Mouse (Mus musculus) liver, adult 2 months (tissue): Measurements from ENCODE around the gene Wbp2.

ENCODE experiments used
- CTCF ChIP-seq: fragments of 200-500 bp; IDR thresholded peaks from 2 replicates; pipeline ENCODE4 v1.5.1; 2011; ENCODE audit warnings: low read depth, low read length, control low read depth
- POLR2A ChIP-seq: fragments of 200-500 bp; IDR thresholded peaks from 2 replicates; pipeline ENCODE4 v1.6.1; 2011; ENCODE audit warnings: low read length, control low read depth; ENCODE audit not compliant: insufficient read depth; ENCODE audit errors: extremely low read depth

DNA sequence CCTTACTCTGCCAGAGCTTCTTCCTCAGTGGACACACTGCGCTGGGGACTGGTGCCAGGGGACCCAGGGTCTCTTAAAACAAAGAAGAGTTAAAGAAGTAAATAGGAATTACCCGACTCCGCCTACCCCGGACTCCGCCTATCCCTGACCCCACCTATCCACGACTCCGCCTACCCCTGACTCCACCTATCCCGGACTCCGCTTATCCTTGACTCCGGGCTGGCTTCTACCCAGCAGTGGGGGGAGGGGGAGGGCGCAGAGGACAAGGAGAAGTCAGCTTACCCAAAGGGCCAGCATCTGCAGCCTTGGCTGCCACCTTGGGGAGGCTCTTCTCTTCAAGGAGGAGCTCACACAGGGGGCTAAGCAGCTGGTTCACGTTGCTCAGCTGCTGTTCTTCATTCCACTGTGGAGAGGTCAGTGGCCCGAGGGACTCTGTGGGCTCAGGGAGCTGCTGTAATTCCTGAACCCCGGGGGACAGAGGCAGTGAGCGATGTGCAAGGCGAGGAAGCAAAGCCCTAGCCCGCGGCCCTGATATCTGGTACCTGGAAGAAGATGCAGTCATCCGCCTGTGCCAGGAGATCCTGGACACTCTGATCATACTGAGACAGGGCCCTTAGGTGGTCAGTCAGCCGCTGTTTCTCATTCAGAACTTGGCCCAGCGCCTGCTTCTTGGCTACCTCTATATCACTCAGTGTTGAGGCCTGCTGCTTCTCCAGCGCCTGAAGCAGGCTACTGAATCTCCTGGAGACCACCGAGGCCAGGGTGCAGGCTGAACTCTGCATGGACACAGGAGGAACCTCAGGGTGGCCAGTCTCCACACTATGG, 40.6 kb upstream of the Wbp2 start, which contains the start of gene Trim47:
- TF ChIP-seq CTCF (no peak), POLR2A (no peak)
